Comparison of ENCODE assay signal across 10 mouse cellular contexts in genomic region chr11:97123282-97123890, GRCm38 (mm10). TPM values are rescaled to one million over a fixed set of nuclear protein-coding genes. Genes with fewer than 3 reads are reported as not detected.
DNase-seq lines count a peak whose midpoint lies in the region; ATAC-seq and TF ChIP-seq lines count a peak whose summit lies in the region.
"Had no signal": no experiment of that assay in that cellular context is flagged by ENCODE, and none has a peak within 500 bp of the region (broad histone marks: within the 10 kb centered on the region; RNA-seq: fewer than 3 reads in every experiment).

No protein-coding gene starts in this region.

- H3K9ac ChIP-seq in forebrain, embryonic 11.5 days (ENCODE audit: low read length): no peak overlapping the region
- H3K9ac ChIP-seq in forebrain, embryonic 13.5 days: no peak overlapping the region
- H3K9ac ChIP-seq in lung, embryonic 14.5 days: no peak overlapping the region
- H3K9ac ChIP-seq: embryonic facial prominence, embryonic 13.5 days had no signal

- peak; percentile 66 for TF ChIP-seq CTCF in lung, embryonic 14.5 days (IDR thresholded peaks at IDR 0.05; ENCODE audit: low read depth)
- no peak for TF ChIP-seq CTCF in lung, adult 2 months (IDR thresholded peaks at IDR 0.05; ENCODE audit: insufficient read depth, low read length)
- TF ChIP-seq CTCF in bone marrow, adult 2 months (IDR thresholded peaks at IDR 0.05; ENCODE audit: control insufficient read depth, insufficient read depth, low read length): peak; percentile 18; the same call in 1 of the 2 replicates

- peaks cover 5% of the 10 kb centered on the region for H3K27me3 ChIP-seq in forebrain, embryonic 11.5 days (ENCODE audit: control insufficient read depth, insufficient read depth, low read length)
- H3K27me3 ChIP-seq in forebrain, embryonic 13.5 days: peaks cover 32% of the 10 kb centered on the region
- peaks cover 10% of the 10 kb centered on the region for H3K27me3 ChIP-seq in lung, embryonic 14.5 days (ENCODE audit: insufficient read depth, low read length)

- H3K4me3 ChIP-seq in forebrain, embryonic 11.5 days (ENCODE audit: low read depth, low read length): no peak overlapping the region
- no peak overlapping the region for H3K4me3 ChIP-seq in forebrain, embryonic 13.5 days
- H3K4me3 ChIP-seq in lung, embryonic 14.5 days (ENCODE audit: low read depth, low read length): no peak overlapping the region
- H3K4me3 ChIP-seq in lung, adult 2 months (replicated peaks; ENCODE audit: extremely low read depth, low read depth, low read length): no peak overlapping the region
- H3K4me3 ChIP-seq in bone marrow, adult 2 months (replicated peaks; ENCODE audit: control insufficient read depth, low read depth, low read length): no peak overlapping the region
- H3K4me3 ChIP-seq: embryonic facial prominence, embryonic 13.5 days had no signal

- peak; percentile 59 for DNase-seq in forebrain, embryonic 11.5 days (ENCODE audit: low spot score)
- no peak for DNase-seq in lung, embryonic 14.5 days
- no peak for DNase-seq in lung, adult 2 months
- no peak for DNase-seq in urinary bladder, postnatal 36 days (ENCODE audit: low spot score in 2 of 2)
- no peak for DNase-seq in testis, postnatal 14 days (ENCODE audit: low spot score)
- DNase-seq: kidney, adult 18-20 months had no signal

- no peaks in the 10 kb centered on the region for H3K36me3 ChIP-seq in forebrain, embryonic 11.5 days (ENCODE audit: control insufficient read depth, insufficient read depth, low read length)
- H3K36me3 ChIP-seq in forebrain, embryonic 13.5 days (ENCODE audit: poor library complexity, severe bottlenecking): no peaks in the 10 kb centered on the region
- H3K36me3 ChIP-seq in lung, embryonic 14.5 days (ENCODE audit: insufficient read depth): no peaks in the 10 kb centered on the region
- H3K36me3 ChIP-seq: embryonic facial prominence, embryonic 13.5 days had no signal

- peaks cover 10% of the 10 kb centered on the region; the same call in 1 of the 2 replicates for H3K4me1 ChIP-seq in forebrain, embryonic 11.5 days (replicated peaks; ENCODE audit: control insufficient read depth, insufficient read depth, low read length)
- peaks cover 12% of the 10 kb centered on the region for H3K4me1 ChIP-seq in forebrain, embryonic 13.5 days
- H3K4me1 ChIP-seq in lung, embryonic 14.5 days (ENCODE audit: insufficient read depth): 0 out of 2 replicates have a peak, but pooled peaks cover 3% of the 10 kb centered on the region
- no peaks in the 10 kb centered on the region for H3K4me1 ChIP-seq in lung, adult 2 months (ENCODE audit: control insufficient read depth, insufficient read depth, low read length)
- no peaks in the 10 kb centered on the region; the same call in 1 of the 2 replicates for H3K4me1 ChIP-seq in bone marrow, adult 2 months (ENCODE audit: control insufficient read depth, insufficient read depth, low read length)

- H3K27ac ChIP-seq in forebrain, embryonic 11.5 days (ENCODE audit: low read depth, low read length): no peak overlapping the region
- no peak overlapping the region for H3K27ac ChIP-seq in forebrain, embryonic 13.5 days
- no peak overlapping the region for H3K27ac ChIP-seq in lung, embryonic 14.5 days (ENCODE audit: low read depth)
- H3K27ac ChIP-seq in bone marrow, adult 2 months (ENCODE audit: control insufficient read depth, insufficient read depth, low read depth, low read length, poor library complexity): no peak overlapping the region
- H3K27ac ChIP-seq: embryonic facial prominence, embryonic 13.5 days had no signal

- no peaks in the 10 kb centered on the region for H3K9me3 ChIP-seq in forebrain, embryonic 11.5 days (ENCODE audit: control insufficient read depth, low read length)
- no peaks in the 10 kb centered on the region for H3K9me3 ChIP-seq in forebrain, embryonic 13.5 days (replicated peaks)
- no peaks in the 10 kb centered on the region for H3K9me3 ChIP-seq in lung, embryonic 14.5 days (ENCODE audit: low read depth, low read length)
- H3K9me3 ChIP-seq: embryonic facial prominence, embryonic 13.5 days had no signal

- no peak for TF ChIP-seq POLR2A in lung, adult 2 months (IDR thresholded peaks at IDR 0.05; ENCODE audit: borderline replicate concordance, extremely low read depth, low read depth, low read length)
- TF ChIP-seq POLR2A in bone marrow, adult 2 months (IDR thresholded peaks at IDR 0.05; ENCODE audit: borderline replicate concordance, control insufficient read depth, low read depth, low read length): no peak

- WGBS in forebrain, embryonic 11.5 days: 17% methylated on average over 11 of the region's 11 CpGs
- WGBS in forebrain, embryonic 13.5 days: 15% methylated on average over 11 of the region's 11 CpGs
- WGBS in lung, embryonic 14.5 days: 11% methylated on average over 11 of the region's 11 CpGs
- WGBS in lung, adult 2 months: 22% methylated on average over 11 of the region's 11 CpGs
- 39% methylated on average over 11 of the region's 11 CpGs for WGBS in bone marrow, adult 2 months

- ATAC-seq in forebrain, embryonic 11.5 days (replicated peaks; ENCODE audit: low FRiP score): no peak
- no peak for ATAC-seq in forebrain, embryonic 13.5 days
- no peak for ATAC-seq in lung, embryonic 14.5 days (ENCODE audit: insufficient read depth)
- ATAC-seq in neutrophil, adult 5-6 weeks (ENCODE audit: extremely low read depth, insufficient number of reproducible peaks, low FRiP score, poor library complexity, severe bottlenecking): peak; percentile 35; the same call in 1 of the 2 replicates

- H3K4me2 ChIP-seq in forebrain, embryonic 11.5 days (ENCODE audit: low read depth, low read length, severe bottlenecking): no peak overlapping the region
- no peak overlapping the region for H3K4me2 ChIP-seq in forebrain, embryonic 13.5 days
- peak overlapping the region; percentile 13; the same call in 1 of the 2 replicates for H3K4me2 ChIP-seq in lung, embryonic 14.5 days
- H3K4me2 ChIP-seq: embryonic facial prominence, embryonic 13.5 days had no signal

RNA-seq across cellular contexts. Expression of gene Tbx21, which starts 8.3 kb away (rescaled TPM):
- 0.17 and 0.21 TPM in 2 replicates for polyA plus RNA-seq in forebrain, embryonic 11.5 days (2014; fragmentation: Nextera tagmentation; extraction: Ambion mirVana)
- polyA plus RNA-seq in forebrain, embryonic 13.5 days (2015; fragmentation: Nextera tagmentation; extraction: Ambion mirVana): 0.27 and 0.31 TPM in 2 replicates
- polyA plus RNA-seq in lung, embryonic 14.5 days (2014; fragmentation: Nextera tagmentation; extraction: Ambion mirVana): not detected in 2 replicates
- 1.9 and 3.0 TPM in 2 replicates for polyA plus RNA-seq in lung, adult 2 months (2012; rRNA removed)
- polyA plus RNA-seq in bone marrow, adult 2 months (2011; ENCODE audit: insufficient read depth, insufficient read length, low replicate concordance, missing spikeins): 0.77 and 2.2 TPM in 2 replicates
- 1.3 and 1.4 TPM in 2 replicates for total RNA-seq in neutrophil, adult 5-6 weeks (2017)

RNA-seq across cellular contexts. Expression of gene Tbkbp1, which starts 27.9 kb away (rescaled TPM):
- polyA plus RNA-seq in forebrain, embryonic 11.5 days (2014; fragmentation: Nextera tagmentation; extraction: Ambion mirVana): 5.4 and 6.7 TPM in 2 replicates
- 4.5 and 5.0 TPM in 2 replicates for polyA plus RNA-seq in forebrain, embryonic 13.5 days (2015; fragmentation: Nextera tagmentation; extraction: Ambion mirVana)
- 9.4 and 10.8 TPM in 2 replicates for polyA plus RNA-seq in lung, embryonic 14.5 days (2014; fragmentation: Nextera tagmentation; extraction: Ambion mirVana)
- 55.8 and 85.1 TPM in 2 replicates for polyA plus RNA-seq in lung, adult 2 months (2012; rRNA removed)
- 6.3 and 16.6 TPM in 2 replicates for polyA plus RNA-seq in bone marrow, adult 2 months (2011; ENCODE audit: insufficient read depth, insufficient read length, low replicate concordance, missing spikeins)
- total RNA-seq in neutrophil, adult 5-6 weeks (2017): 11.3 and 13.2 TPM in 2 replicates
